Mouse (Mus musculus) CH12.LX (cell line): ENCODE data around the gene Aldh8a1. TPM values are rescaled to one million over a fixed set of nuclear protein-coding genes. Genes with fewer than 3 reads are reported as not detected.

Experiments
- DNase-seq: peaks from one replicate; pipeline ENCODE4 v3.0.0-alpha.2; 2013; ENCODE audit errors: extremely low read depth
- H3K27ac ChIP-seq: 2 replicates; pipeline ENCODE4 v1.5.1; 2012; ENCODE audit warnings: low read depth, mild to moderate bottlenecking, control low read depth, moderate library complexity; ENCODE audit not compliant: insufficient read depth
- H3K27me3 ChIP-seq: replicated peaks from 2 replicates; pipeline ENCODE3; 2012; ENCODE audit warnings: inconsistent platforms
- H3K36me3 ChIP-seq, 2 experiments: replicated peaks in 1 of 2; 2 replicates each; pipeline versions ENCODE3 to v1.6.1; 2012; ENCODE audit warnings: inconsistent platforms in 1 of 2, low read length in 1 of 2, mild to moderate bottlenecking in 1 of 2, mixed read lengths in 1 of 2, moderate library complexity in 1 of 2; ENCODE audit not compliant: control insufficient read depth in 1 of 2, insufficient read depth in 1 of 2
- H3K4me1 ChIP-seq, 2 experiments: 2 replicates each; pipeline ENCODE4 v1.6.1; 2012; ENCODE audit warnings: inconsistent platforms in 1 of 2, moderate library complexity in 1 of 2; ENCODE audit not compliant: insufficient read depth in 2 of 2, control insufficient read depth in 1 of 2
- H3K4me2 ChIP-seq: 2 replicates; pipeline ENCODE4 v1.6.1; 2012; ENCODE audit warnings: low read depth, mild to moderate bottlenecking, control low read depth; ENCODE audit not compliant: poor library complexity, insufficient read depth, severe bottlenecking
- H3K4me3 ChIP-seq, 3 experiments: fragments of 150-350 bp in 1 of 3; sonication (generic) in 1 of 3; replicated peaks in 1 of 3; 2 replicates each; pipeline versions ENCODE3 to v1.5.1; 2011 to 2012; ENCODE audit warnings: low read depth in 2 of 3, low read length in 2 of 3, mild to moderate bottlenecking in 2 of 3, moderate library complexity in 2 of 3, control low read depth in 1 of 3, improper control_type of control experiment in 1 of 3, inconsistent platforms in 1 of 3, mixed read lengths in 1 of 3; ENCODE audit not compliant: poor library complexity in 1 of 3
- H3K79me2 ChIP-seq: replicated peaks from 2 replicates; pipeline ENCODE4 v1.6.1; 2012; ENCODE audit warnings: mild to moderate bottlenecking, moderate library complexity; ENCODE audit not compliant: control insufficient read depth, poor library complexity, insufficient read depth, severe bottlenecking; ENCODE audit errors: extremely low read depth
- H3K9ac ChIP-seq: 2 replicates; pipeline ENCODE4 v1.6.1; 2012; ENCODE audit warnings: low read depth, mild to moderate bottlenecking, control low read depth, moderate library complexity; ENCODE audit not compliant: insufficient read depth
- H3K9me3 ChIP-seq: replicated peaks from 2 replicates; pipeline ENCODE3; 2012; ENCODE audit warnings: low read length, inconsistent platforms, mixed read lengths
- CHD1 ChIP-seq: IDR thresholded peaks from 2 replicates; pipeline ENCODE4 v1.6.1; 2012; ENCODE audit warnings: low read depth, low read length, improper control_type of control experiment, inconsistent platforms
- CTCF ChIP-seq, 2 experiments: IDR thresholded peaks in 1 of 2; conservative IDR thresholded peaks in 1 of 2; 2 replicates each; pipeline ENCODE4 v1.5.1; 2011 to 2012; ENCODE audit warnings: low read depth in 2 of 2, low read length in 2 of 2, improper control_type of control experiment in 1 of 2, inconsistent platforms in 1 of 2, mild to moderate bottlenecking in 1 of 2, moderate library complexity in 1 of 2
- ETS1 ChIP-seq: conservative IDR thresholded peaks from 2 replicates; pipeline ENCODE4 v1.6.1; 2012; ENCODE audit warnings: low read depth, mild to moderate bottlenecking, inconsistent platforms, low read length, improper control_type of control experiment, moderate library complexity
- GABPA ChIP-seq: IDR thresholded peaks from 2 replicates; pipeline ENCODE4 v1.6.1; 2012; ENCODE audit warnings: low read depth, low read length, improper control_type of control experiment, inconsistent platforms; ENCODE audit not compliant: insufficient replicate concordance
- IRF4 ChIP-seq: IDR thresholded peaks from 2 replicates; pipeline ENCODE4 v1.6.1; 2014; ENCODE audit warnings: low read depth, mild to moderate bottlenecking, inconsistent platforms, low read length, improper control_type of control experiment
- JUND ChIP-seq: conservative IDR thresholded peaks from 2 replicates; pipeline ENCODE4 v1.6.1; 2011; ENCODE audit warnings: low read depth, low read length, improper control_type of control experiment
- KAT2A ChIP-seq: IDR thresholded peaks from 2 replicates; pipeline ENCODE4 v1.6.1; 2012; ENCODE audit warnings: low read length, improper control_type of control experiment, inconsistent platforms; ENCODE audit not compliant: insufficient replicate concordance
- MAZ ChIP-seq: IDR thresholded peaks from 2 replicates; pipeline ENCODE4 v1.6.1; 2012; ENCODE audit warnings: low read depth, mild to moderate bottlenecking, inconsistent platforms, low read length, improper control_type of control experiment, moderate library complexity
- MEF2A ChIP-seq: IDR thresholded peaks from 2 replicates; pipeline ENCODE4 v1.6.1; 2014; ENCODE audit warnings: low read depth, mild to moderate bottlenecking, inconsistent platforms, low read length, improper control_type of control experiment, borderline replicate concordance
- MXI1 ChIP-seq: IDR thresholded peaks from 2 replicates; pipeline ENCODE4 v1.6.1; 2011; ENCODE audit warnings: mild to moderate bottlenecking, low read depth, low read length, improper control_type of control experiment
- NELFE ChIP-seq: IDR thresholded peaks from 2 replicates; pipeline ENCODE4 v1.6.1; 2011; ENCODE audit warnings: low read depth, low read length, improper control_type of control experiment
- POLR2AphosphoS2 ChIP-seq: IDR thresholded peaks from 2 replicates; pipeline ENCODE4 v1.6.1; 2011; ENCODE audit warnings: low read depth, low read length, improper control_type of control experiment
- SIN3A ChIP-seq: IDR thresholded peaks from 2 replicates; pipeline ENCODE4 v1.6.1; 2012; ENCODE audit warnings: low read length, improper control_type of control experiment, inconsistent platforms
- SMC3 ChIP-seq: IDR thresholded peaks from 2 replicates; pipeline ENCODE4 v1.6.1; 2011; ENCODE audit warnings: low read depth, low read length, improper control_type of control experiment
- TBP ChIP-seq: conservative IDR thresholded peaks from 2 replicates; pipeline ENCODE4 v1.6.1; 2011; ENCODE audit warnings: low read depth, low read length, improper control_type of control experiment
- TCF12 ChIP-seq: IDR thresholded peaks from 2 replicates; pipeline ENCODE4 v1.6.1; 2014; ENCODE audit warnings: low read depth, mild to moderate bottlenecking, inconsistent platforms, low read length, improper control_type of control experiment
- UBTF ChIP-seq: IDR thresholded peaks from 2 replicates; pipeline ENCODE4 v1.6.1; 2012; ENCODE audit warnings: low read depth, mild to moderate bottlenecking, inconsistent platforms, low read length, improper control_type of control experiment, moderate library complexity
- USF2 ChIP-seq: conservative IDR thresholded peaks from 2 replicates; pipeline ENCODE4 v1.6.1; 2011; ENCODE audit warnings: low read depth, low read length, improper control_type of control experiment
- ZMIZ1 ChIP-seq: IDR thresholded peaks from 2 replicates; pipeline ENCODE4 v1.6.1; 2012; ENCODE audit warnings: low read depth, mild to moderate bottlenecking, inconsistent platforms, low read length, improper control_type of control experiment
- dilution Hi-C: fragments of 300-500 bp; cut with MboI; formaldehyde crosslinking; loops from 2 replicates; pipeline ENCODE4 v1.14.3; 2020; ENCODE audit warnings: low sequenced_read_pairs; ENCODE audit not compliant: extremely low pct_unique_long_range_greater_than_20kb, extremely low pct_ligation_motif_present
- in situ Hi-C: fragments of 300-500 bp; cut with MboI; formaldehyde crosslinking; loops from 3 replicates; pipeline ENCODE4 v1.14.3; 2019; ENCODE audit warnings: low sequenced_read_pairs, low pct_ligation_motif_present, low pct_unique_long_range_greater_than_20kb, mixed read lengths
- polyA plus RNA-seq: library from polyadenylated mRNA; unstranded; fragments of >175 nt; gene quantifications from 2 replicates; pipeline ENCODE4 v1.2.1, GENCODE M21; 2012; ENCODE audit warnings: low read depth; ENCODE audit not compliant: insufficient read length
- total RNA-seq, 2 experiments: library from RNA; depleted of rRNA; stranded (reverse); fragments of 300-350 nt in 1 of 2; fragments of >200 nt in 1 of 2; gene quantifications; 2 replicates each; pipeline ENCODE4 v1.2.3; 2012 to 2014

Aldh8a1 gene
- total and polyA plus RNA-seq, 3 experiments = 0.08 to 0.11 TPM; not detected in 1

GRCm38 (mm10) chr10:21359086-21359485 lies 18.0 kb upstream of the Aldh8a1 start:
- Histone ChIP-seq H3K4me3 (no peak overlapping the region), H3K4me1 (peaks cover 2 to 31% of the 10 kb centered on the region in 2 experiments; a peak in 2 of 4 replicates), H3K9me3 (no peaks in the 10 kb centered on the region), H3K79me2 (no peaks in the 10 kb centered on the region; the same call in 1 of the 2 replicates), H3K27ac (no peak overlapping the region), H3K27me3 (no peaks in the 10 kb centered on the region), H3K4me2 (no peak overlapping the region), H3K36me3 (peaks cover 62 to 87% of the 10 kb centered on the region in 2 experiments), H3K9ac (no peak overlapping the region)
- TF ChIP-seq TBP = no peak
- TF ChIP-seq GABPA = no peak
- no peak for TF ChIP-seq MAZ
- TF ChIP-seq CHD1 = no peak
- no peak for TF ChIP-seq USF2
- no peak for TF ChIP-seq IRF4
- TF ChIP-seq JUND = no peak
- TF ChIP-seq ZMIZ1 = no peak
- TF ChIP-seq TCF12 = no peak
- no peak for TF ChIP-seq CTCF (conservative IDR thresholded peaks at IDR 0.05 in 1 of 2, IDR thresholded peaks at IDR 0.05 in 1 of 2; ENCODE audit: low read depth in 2 of 2, low read length in 2 of 2)
- no peak for TF ChIP-seq NELFE
- no peak for TF ChIP-seq ETS1
- TF ChIP-seq SIN3A = no peak
- dilution Hi-C loops = no loop called here
- in situ Hi-C loops = no loop called here
- DNase-seq = no peak

DNA sequence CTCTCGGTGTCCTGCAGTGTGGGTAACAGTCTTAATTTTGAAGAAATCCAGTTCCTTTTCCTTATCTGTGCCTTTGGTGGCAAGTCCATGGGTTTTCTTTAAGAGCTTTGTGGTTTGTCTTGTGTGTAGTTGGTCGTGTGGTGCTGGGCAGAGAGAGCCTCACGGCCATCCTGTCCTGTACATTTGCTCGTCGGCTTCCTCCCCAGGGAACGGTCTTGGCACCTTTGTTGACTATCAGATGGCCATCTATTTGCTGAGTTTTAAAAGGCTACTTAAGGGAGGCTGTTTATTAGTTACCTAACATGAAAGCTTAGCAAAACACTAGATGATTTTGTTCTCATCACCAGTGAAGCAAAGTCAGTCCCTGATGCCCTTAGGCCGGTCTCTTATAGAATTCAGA lies 15.2 kb upstream of the Aldh8a1 start:
- Histone ChIP-seq H3K27ac (no peak overlapping the region), H3K4me3 (no peak overlapping the region), H3K4me2 (no peak overlapping the region), H3K9ac (no peak overlapping the region)
- no peak for TF ChIP-seq CTCF (conservative IDR thresholded peaks at IDR 0.05 in 1 of 2, IDR thresholded peaks at IDR 0.05 in 1 of 2; ENCODE audit: low read depth in 2 of 2, low read length in 2 of 2)
- no peak for TF ChIP-seq POLR2AphosphoS2
- TF ChIP-seq KAT2A = no peak
- TF ChIP-seq MXI1 = no peak
- TF ChIP-seq MEF2A = no peak
- no peak for TF ChIP-seq SMC3
- TF ChIP-seq UBTF = no peak
- TF ChIP-seq, all 38 proteins: peak for 0
- in situ Hi-C loops (no loop called here), dilution Hi-C loops (no loop called here)
- H3K36me3 ChIP-seq = peaks cover 62 to 74% of the 10 kb centered on the region in 2 experiments
- H3K9me3 ChIP-seq = no peaks in the 10 kb centered on the region
- no peaks in the 10 kb centered on the region; the same call in 1 of the 2 replicates for H3K79me2 ChIP-seq
- DNase-seq = no peak
- no peaks in the 10 kb centered on the region for H3K27me3 ChIP-seq
- H3K4me1 ChIP-seq = peaks cover 3 to 58% of the 10 kb centered on the region in 2 experiments; a peak in 2 of 4 replicates
